Mouse (Mus musculus): ENCODE results near the gene Ccdc85b. TPM values are rescaled to one million over a fixed set of nuclear protein-coding genes. Genes with fewer than 3 reads are reported as not detected.
A peak's percentile ranks its signal among the peaks of the same experiment; 100 is the strongest.
"Not testable (repeated sequence)": the region's sequence is repeated elsewhere in the genome, so short reads cannot be mapped to it uniquely, and the experiment has no call there.

Ccdc85b gene
- total and polyA plus RNA-seq, 2 experiments from 2014 or later: 15.6 to 19.4 TPM

DNA sequence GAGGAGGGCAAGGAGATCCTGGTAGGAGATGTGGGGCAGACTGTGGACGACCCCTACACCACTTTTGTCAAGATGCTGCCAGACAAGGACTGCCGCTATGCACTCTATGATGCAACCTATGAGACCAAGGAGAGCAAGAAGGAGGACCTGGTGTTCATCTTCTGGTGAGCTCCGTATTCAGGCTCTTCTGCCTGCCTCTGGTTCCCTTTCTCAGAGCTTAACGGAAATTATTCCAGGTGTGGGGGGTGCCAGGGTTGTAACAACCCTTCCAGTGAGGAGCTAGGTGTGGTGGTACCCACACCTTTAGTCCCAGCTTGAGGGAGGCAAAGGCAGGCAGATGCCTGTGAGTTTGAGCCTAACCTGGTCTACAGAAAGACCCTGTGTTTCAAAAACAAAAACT lies 34.9 kb upstream of the Ccdc85b start:
- no peak for DNase-seq (ENCODE audit: low spot score)
- Histone ChIP-seq H3K4me2 (ENCODE audit: low read depth, low read length, poor library complexity, severe bottlenecking) (no peak overlapping the region), H3K9me3 (ENCODE audit: low read length) (no peaks in the 10 kb centered on the region), H3K4me3 (ENCODE audit: low read depth, low read length) (no peak overlapping the region), H3K9ac (replicated peaks; ENCODE audit: low read length, poor library complexity, severe bottlenecking) (no peak overlapping the region), H3K4me1 (ENCODE audit: insufficient read depth, low read length) (no peaks in the 10 kb centered on the region), H3K27ac (ENCODE audit: low read depth, low read length) (no peak overlapping the region), H3K27me3 (ENCODE audit: insufficient read depth, low read length) (no peaks in the 10 kb centered on the region), H3K36me3 (ENCODE audit: insufficient read depth, low read length) (peaks cover 40% of the 10 kb centered on the region)
- 90% methylated on average over 4 of the region's 4 CpGs for WGBS
- no peak for TF ChIP-seq CTCF (IDR thresholded peaks at IDR 0.05)
- no peak for ATAC-seq (ENCODE audit: low FRiP score)

DNA sequence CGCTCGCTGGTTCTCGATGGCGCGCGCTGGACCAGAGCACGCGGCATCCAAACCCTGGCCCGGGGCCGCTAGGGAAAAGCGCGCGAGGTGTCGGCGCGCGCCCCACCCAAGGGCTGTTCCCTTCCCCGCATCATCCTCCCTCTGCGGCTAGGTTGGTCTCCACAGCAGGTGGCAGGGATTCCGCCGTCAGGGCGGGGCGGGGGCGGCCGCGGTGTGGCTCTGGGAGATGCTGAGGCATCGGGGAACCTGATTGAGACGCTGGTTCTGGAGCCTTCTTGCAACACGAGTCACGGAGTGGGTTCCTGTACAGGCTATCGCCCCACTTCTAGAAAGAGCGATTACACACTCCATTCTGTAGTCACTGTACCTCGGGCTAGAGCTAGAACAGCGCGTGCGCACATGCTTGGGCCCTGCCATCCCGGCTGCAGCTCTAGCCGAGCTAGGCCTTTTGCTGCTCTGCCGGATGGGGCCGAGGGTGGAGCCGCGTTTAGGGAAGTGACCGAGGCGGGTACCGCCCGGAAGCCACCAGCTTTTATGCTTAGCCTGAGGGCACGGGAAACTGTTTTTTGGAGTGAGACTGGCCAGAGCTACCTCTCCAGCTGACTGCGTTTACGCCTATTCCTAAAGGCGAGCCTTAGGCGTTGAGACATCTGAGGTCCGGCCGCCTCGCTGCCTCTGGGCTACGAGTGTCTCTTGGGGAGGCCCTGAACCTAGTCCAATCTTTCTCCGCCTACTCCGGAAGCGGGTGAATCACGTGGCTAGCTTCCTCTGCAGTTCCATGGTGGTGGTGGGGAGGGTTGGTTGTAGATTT lies 33.4 kb upstream of the Ccdc85b start:
- H3K27ac ChIP-seq (ENCODE audit: low read depth, low read length): peak overlapping the region; percentile 99
- H3K36me3 ChIP-seq (ENCODE audit: insufficient read depth, low read length): peaks cover 25% of the 10 kb centered on the region
- no peaks in the 10 kb centered on the region for H3K9me3 ChIP-seq (ENCODE audit: low read length)
- H3K4me2 ChIP-seq (ENCODE audit: low read depth, low read length, poor library complexity, severe bottlenecking): peak overlapping the region; percentile 65
- TF ChIP-seq CTCF (IDR thresholded peaks at IDR 0.05): no peak
- peaks cover 3% of the 10 kb centered on the region; the same call in 1 of the 2 replicates for H3K4me1 ChIP-seq (ENCODE audit: insufficient read depth, low read length)
- H3K4me3 ChIP-seq (ENCODE audit: low read depth, low read length): peak overlapping the region; percentile 71
- no peaks in the 10 kb centered on the region for H3K27me3 ChIP-seq (ENCODE audit: insufficient read depth, low read length)
- 0 out of 2 replicates have a peak, but pooled peaks have one; percentile 24 for ATAC-seq (ENCODE audit: low FRiP score)
- DNase-seq (ENCODE audit: low spot score): peak; percentile 82
- WGBS: under 1% methylated on average over 49 of the region's 59 CpGs
- peak overlapping the region; percentile 96 for H3K9ac ChIP-seq (replicated peaks; ENCODE audit: low read length, poor library complexity, severe bottlenecking)

DNA sequence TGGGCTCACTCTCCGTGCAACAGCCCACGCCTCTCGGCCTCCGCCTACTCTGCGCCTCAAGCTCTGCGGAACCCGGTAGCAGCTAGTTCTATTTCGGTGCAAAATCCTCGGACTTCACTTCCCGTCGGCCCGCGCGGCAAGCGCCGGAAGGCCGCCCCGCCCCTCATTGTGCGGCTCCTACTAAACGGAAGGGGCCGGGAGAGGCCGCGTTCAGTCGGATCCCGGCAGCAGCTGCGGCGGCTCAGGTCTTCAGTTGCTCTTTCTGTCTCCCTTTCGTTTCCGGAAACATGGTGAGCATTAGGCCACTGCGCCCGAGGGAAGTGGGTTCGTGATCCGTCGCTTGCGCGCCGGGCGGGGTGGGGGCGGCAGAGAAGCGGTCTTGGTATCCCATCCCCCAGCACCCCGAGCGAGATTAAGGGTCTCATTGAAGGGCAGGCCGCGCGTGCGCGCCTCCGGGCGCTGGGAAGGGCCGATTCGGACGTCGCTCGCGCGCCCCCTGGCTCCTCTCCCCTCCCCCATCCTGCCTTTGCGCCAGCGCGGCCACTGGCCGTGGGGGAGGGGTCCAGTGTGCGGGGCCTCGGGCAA lies 32.7 kb upstream of the Ccdc85b start, which contains the start of gene Cfl1:
Gene Cfl1, plus strand, starts transcription at position 143 of the 585 bp plus-strand sequence.
- H3K4me1 ChIP-seq (ENCODE audit: insufficient read depth, low read length): peaks cover 3% of the 10 kb centered on the region; the same call in 1 of the 2 replicates
- peak within 1 kb of the TSS; percentile 71 for H3K4me3 ChIP-seq (ENCODE audit: low read depth, low read length)
- WGBS: under 1% methylated on average over 49 of the region's 62 CpGs
- TF ChIP-seq CTCF (IDR thresholded peaks at IDR 0.05): peak; percentile 48
- no peaks in the 10 kb centered on the region for H3K27me3 ChIP-seq (ENCODE audit: insufficient read depth, low read length)
- H3K9ac ChIP-seq (replicated peaks; ENCODE audit: low read length, poor library complexity, severe bottlenecking): peak within 1 kb of the TSS; percentile 96
- no peaks in the 10 kb centered on the region for H3K9me3 ChIP-seq (ENCODE audit: low read length)
- ATAC-seq (ENCODE audit: low FRiP score) (peak; percentile 70), DNase-seq (ENCODE audit: low spot score) (peak; percentile 96)
- H3K27ac ChIP-seq (ENCODE audit: low read depth, low read length): peak within 1 kb of the TSS; percentile 99
- H3K36me3 ChIP-seq (ENCODE audit: insufficient read depth, low read length): peaks cover 25% of the 10 kb centered on the region
- H3K4me2 ChIP-seq (ENCODE audit: low read depth, low read length, poor library complexity, severe bottlenecking): peak within 1 kb of the TSS; percentile 83

DNA sequence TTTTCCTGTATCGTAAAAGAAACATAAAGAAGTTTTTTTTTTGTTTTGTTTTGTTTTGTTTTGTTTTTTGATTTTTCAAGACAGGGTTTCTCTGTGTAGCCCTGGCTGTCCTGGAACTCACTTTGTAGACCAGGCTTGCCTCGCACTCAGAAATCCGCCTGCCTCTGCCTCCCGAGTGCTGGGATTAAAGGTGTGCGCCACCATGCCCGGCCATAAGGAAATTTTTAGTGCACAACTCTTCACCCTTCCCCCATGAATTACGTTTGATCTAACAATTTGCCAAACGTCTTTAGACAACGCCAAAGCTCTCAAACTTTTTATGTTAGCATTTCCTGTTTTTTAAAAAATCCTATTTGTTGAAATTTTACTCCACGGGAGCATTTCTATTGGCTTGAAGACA lies 32.0 kb upstream of the Ccdc85b start:
- peak overlapping the region; percentile 71 for H3K4me3 ChIP-seq (ENCODE audit: low read depth, low read length)
- not testable (repeated sequence) for H3K4me1 ChIP-seq (ENCODE audit: insufficient read depth, low read length); ATAC-seq (ENCODE audit: low FRiP score); DNase-seq (ENCODE audit: low spot score); H3K27me3 ChIP-seq (ENCODE audit: insufficient read depth, low read length); H3K9me3 ChIP-seq (ENCODE audit: low read length)
- peak overlapping the region; percentile 99 for H3K27ac ChIP-seq (ENCODE audit: low read depth, low read length)
- peaks cover 27% of the 10 kb centered on the region for H3K36me3 ChIP-seq (ENCODE audit: insufficient read depth, low read length)
- peak overlapping the region; percentile 65 for H3K4me2 ChIP-seq (ENCODE audit: low read depth, low read length, poor library complexity, severe bottlenecking)
- H3K9ac ChIP-seq (replicated peaks; ENCODE audit: low read length, poor library complexity, severe bottlenecking): peak overlapping the region; percentile 96; the same call in 1 of the 2 replicates
- WGBS: 48% methylated on average over 10 of the region's 10 CpGs

DNA sequence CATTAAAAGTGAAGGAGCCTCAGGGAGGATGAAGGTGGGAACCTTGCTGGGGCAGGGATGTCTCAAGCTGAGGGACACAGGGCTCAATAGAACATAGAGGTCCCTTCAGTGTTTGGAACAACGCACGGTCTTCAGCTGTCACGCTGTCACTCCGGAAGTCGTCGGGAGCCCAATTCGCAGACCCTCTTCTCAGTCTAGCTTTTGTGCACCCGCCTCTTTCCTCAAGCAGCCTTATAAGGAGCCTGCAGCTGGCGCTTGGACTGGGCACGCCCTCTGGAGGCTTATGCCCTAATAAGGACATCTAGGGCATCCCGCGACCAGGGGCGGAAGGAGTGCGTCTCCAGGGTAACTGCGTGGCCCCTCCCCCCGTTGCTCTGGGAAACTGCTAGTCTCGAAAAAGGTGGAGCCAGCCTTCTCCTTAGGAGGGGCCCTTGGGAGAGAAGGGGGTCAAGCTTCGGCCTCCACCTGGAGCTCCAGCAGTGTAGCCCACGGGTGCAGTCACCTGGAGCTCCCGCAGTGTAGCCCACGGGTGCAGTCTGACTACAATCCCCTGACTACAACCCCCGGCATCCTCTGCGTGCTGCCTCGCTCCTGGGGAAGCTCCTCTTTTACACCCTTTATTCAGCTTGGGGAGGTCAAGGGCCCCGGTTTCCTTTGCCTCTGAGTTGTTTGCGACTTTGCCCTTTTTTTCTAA lies 31.3 kb upstream of the Ccdc85b start:
- peak; percentile 97 for DNase-seq (ENCODE audit: low spot score)
- peak; percentile 74 for ATAC-seq (ENCODE audit: low FRiP score)
- no peaks in the 10 kb centered on the region for H3K9me3 ChIP-seq (ENCODE audit: low read length)
- peak overlapping the region; percentile 98 for H3K27ac ChIP-seq (ENCODE audit: low read depth, low read length)
- H3K4me3 ChIP-seq (ENCODE audit: low read depth, low read length): peak overlapping the region; percentile 52
- H3K4me2 ChIP-seq (ENCODE audit: low read depth, low read length, poor library complexity, severe bottlenecking): peak overlapping the region; percentile 83
- peak overlapping the region; percentile 53 for H3K9ac ChIP-seq (replicated peaks; ENCODE audit: low read length, poor library complexity, severe bottlenecking)
- peaks cover 31% of the 10 kb centered on the region for H3K36me3 ChIP-seq (ENCODE audit: insufficient read depth, low read length)
- TF ChIP-seq CTCF (IDR thresholded peaks at IDR 0.05): peak; percentile 52; the same call in 1 of the 2 replicates
- no peaks in the 10 kb centered on the region for H3K27me3 ChIP-seq (ENCODE audit: insufficient read depth, low read length)
- WGBS: under 1% methylated on average over 26 of the region's 26 CpGs
- H3K4me1 ChIP-seq (ENCODE audit: insufficient read depth, low read length): peaks cover 3% of the 10 kb centered on the region; the same call in 1 of the 2 replicates
